In genomic region chr8:83576921-83577320, GRCm38 (mm10) we compare ENCODE assay signal across 11 mouse cellular contexts. TPM values are rescaled to one million over a fixed set of nuclear protein-coding genes. Genes with fewer than 3 reads are reported as not detected.
DNase-seq lines count a peak whose midpoint lies in the region; ATAC-seq and TF ChIP-seq lines count a peak whose summit lies in the region.
"Had no signal": no experiment of that assay in that cellular context is flagged by ENCODE, and none has a peak within 500 bp of the region (broad histone marks: within the 10 kb centered on the region; RNA-seq: fewer than 3 reads in every experiment).

No protein-coding gene starts in this region.

- intact Hi-C loops in gastrocnemius, adult 2 months (cut with DNase I) = no loop called here

- no peak for TF ChIP-seq CTCF in gastrocnemius, adult 2 months (IDR thresholded peaks at IDR 0.05)
- no peak for TF ChIP-seq CTCF in thymus, adult 2 months (IDR thresholded peaks at IDR 0.05; ENCODE audit: borderline replicate concordance, control insufficient read depth, extremely low read depth, insufficient read depth, low read length, poor library complexity)

- no peak overlapping the region for H3K9ac ChIP-seq in midbrain, embryonic 15.5 days
- H3K9ac ChIP-seq in hindbrain, embryonic 13.5 days = peak overlapping the region; percentile 14; the same call in 1 of the 2 replicates
- no peak overlapping the region for H3K9ac ChIP-seq in stomach, embryonic 15.5 days

- no peak for DNase-seq in gastrocnemius, adult 2 months
- no peak for DNase-seq in gastrocnemius, postnatal 25 days
- DNase-seq in midbrain, embryonic 10.5 days (ENCODE audit: low spot score) = peak; percentile 13
- DNase-seq in thymus, adult 2 months = no peak
- DNase-seq in adrenal gland, postnatal 14 days = no peak
- DNase-seq: lung, postnatal 4 days had no signal

- peaks cover 62% of the 10 kb centered on the region for H3K4me1 ChIP-seq in midbrain, embryonic 10.5 days
- H3K4me1 ChIP-seq in midbrain, embryonic 15.5 days = peaks cover 56% of the 10 kb centered on the region
- peaks cover 71% of the 10 kb centered on the region for H3K4me1 ChIP-seq in hindbrain, embryonic 13.5 days (replicated peaks)
- peaks cover 38% of the 10 kb centered on the region for H3K4me1 ChIP-seq in stomach, embryonic 15.5 days
- peaks cover 20% of the 10 kb centered on the region for H3K4me1 ChIP-seq in thymus, adult 2 months (replicated peaks; ENCODE audit: control insufficient read depth, insufficient read depth, low read length)

- no peak for TF ChIP-seq POLR2A in thymus, adult 2 months (IDR thresholded peaks at IDR 0.05; ENCODE audit: control insufficient read depth, extremely low read depth, insufficient read depth, low read length, poor library complexity)

- ATAC-seq in midbrain, embryonic 15.5 days (replicated peaks) = no peak
- ATAC-seq in hindbrain, embryonic 13.5 days (ENCODE audit: low FRiP score) = no peak
- ATAC-seq in stomach, embryonic 15.5 days (ENCODE audit: insufficient read depth, low FRiP score, low read depth) = no peak
- ATAC-seq: CD4-positive, CD25-positive, alpha-beta regulatory T cell, adult 4 months had no signal

- H3K9me3 ChIP-seq in midbrain, embryonic 10.5 days (replicated peaks) = no peaks in the 10 kb centered on the region
- H3K9me3 ChIP-seq in midbrain, embryonic 15.5 days = no peaks in the 10 kb centered on the region
- H3K9me3 ChIP-seq in hindbrain, embryonic 13.5 days = no peaks in the 10 kb centered on the region
- no peaks in the 10 kb centered on the region for H3K9me3 ChIP-seq in stomach, embryonic 15.5 days

- no peaks in the 10 kb centered on the region for H3K27me3 ChIP-seq in midbrain, embryonic 10.5 days (ENCODE audit: low read depth, poor library complexity, severe bottlenecking)
- H3K27me3 ChIP-seq in midbrain, embryonic 15.5 days (replicated peaks) = no peaks in the 10 kb centered on the region
- no peaks in the 10 kb centered on the region for H3K27me3 ChIP-seq in hindbrain, embryonic 13.5 days
- H3K27me3 ChIP-seq in stomach, embryonic 15.5 days (replicated peaks) = no peaks in the 10 kb centered on the region
- no peaks in the 10 kb centered on the region for H3K27me3 ChIP-seq in thymus, adult 2 months (ENCODE audit: control insufficient read depth, insufficient read depth, low read length)

- peaks cover 66% of the 10 kb centered on the region for H3K36me3 ChIP-seq in midbrain, embryonic 10.5 days
- peaks cover 7% of the 10 kb centered on the region; the same call in 1 of the 2 replicates for H3K36me3 ChIP-seq in midbrain, embryonic 15.5 days (replicated peaks)
- H3K36me3 ChIP-seq in hindbrain, embryonic 13.5 days = peaks cover 27% of the 10 kb centered on the region
- H3K36me3 ChIP-seq in stomach, embryonic 15.5 days = peaks cover 15% of the 10 kb centered on the region
- H3K36me3 ChIP-seq in thymus, adult 2 months (ENCODE audit: control insufficient read depth, insufficient read depth, low read length) = peaks cover 2% of the 10 kb centered on the region

- H3K4me3 ChIP-seq in gastrocnemius, adult 2 months = peak overlapping the region; percentile 77
- H3K4me3 ChIP-seq in midbrain, embryonic 10.5 days = no peak overlapping the region
- H3K4me3 ChIP-seq in midbrain, embryonic 15.5 days = no peak overlapping the region
- H3K4me3 ChIP-seq in hindbrain, embryonic 13.5 days = no peak overlapping the region
- no peak overlapping the region for H3K4me3 ChIP-seq in stomach, embryonic 15.5 days (replicated peaks)
- no peak overlapping the region for H3K4me3 ChIP-seq in thymus, adult 2 months (ENCODE audit: control insufficient read depth, insufficient read depth, low read length)

- WGBS in midbrain, embryonic 10.5 days = 73% methylated on average over 4 of the region's 4 CpGs
- 85% methylated on average over 4 of the region's 4 CpGs for WGBS in midbrain, embryonic 15.5 days
- 67% methylated on average over 4 of the region's 4 CpGs for WGBS in hindbrain, embryonic 13.5 days
- 66% methylated on average over 4 of the region's 4 CpGs for WGBS in stomach, embryonic 15.5 days
- WGBS in thymus, adult 2 months = 96% methylated on average over 4 of the region's 4 CpGs

- H3K4me2 ChIP-seq in midbrain, embryonic 15.5 days = no peak overlapping the region
- no peak overlapping the region for H3K4me2 ChIP-seq in hindbrain, embryonic 13.5 days
- no peak overlapping the region for H3K4me2 ChIP-seq in stomach, embryonic 15.5 days

- H3K27ac ChIP-seq in gastrocnemius, adult 2 months = peak overlapping the region; percentile 97
- no peak overlapping the region for H3K27ac ChIP-seq in midbrain, embryonic 10.5 days (replicated peaks)
- no peak overlapping the region for H3K27ac ChIP-seq in midbrain, embryonic 15.5 days
- H3K27ac ChIP-seq in hindbrain, embryonic 13.5 days = peak overlapping the region; percentile 5; the same call in 1 of the 2 replicates
- peak overlapping the region; percentile 16; the same call in 1 of the 2 replicates for H3K27ac ChIP-seq in stomach, embryonic 15.5 days
- H3K27ac ChIP-seq in thymus, adult 2 months (ENCODE audit: control insufficient read depth, insufficient read depth, low read length) = no peak overlapping the region

RNA-seq across cellular contexts. Expression of gene Ndufb7, which starts 10.4 kb away (rescaled TPM):
- 100 to 1,000 TPM; 282 to 397 TPM for total RNA-seq in gastrocnemius, adult 2 months (2021)
- total RNA-seq in gastrocnemius, postnatal 25 days (2021) = 100 to 1,000 TPM; 349 to 360 TPM
- 354 and 369 TPM in 2 replicates for polyA plus RNA-seq in midbrain, embryonic 10.5 days (2016; fragmentation: Nextera tagmentation; extraction: Ambion mirVana)
- polyA plus RNA-seq in midbrain, embryonic 15.5 days (2015; fragmentation: Nextera tagmentation; extraction: Ambion mirVana) = 336 and 348 TPM in 2 replicates
- 375 and 381 TPM in 2 replicates for polyA plus RNA-seq in hindbrain, embryonic 13.5 days (2015; fragmentation: Nextera tagmentation; extraction: Ambion mirVana)
- 330 and 333 TPM in 2 replicates for polyA plus RNA-seq in stomach, embryonic 15.5 days (2015; fragmentation: Nextera tagmentation; extraction: Ambion mirVana)
- polyA plus RNA-seq in thymus, adult 2 months (2012; rRNA removed) = 412 and 498 TPM in 2 replicates
- total RNA-seq in adrenal gland, postnatal 14 days (2021) = 328 TPM in 2 replicates

RNA-seq across cellular contexts. Expression of gene Tecr, which starts 30.9 kb away (rescaled TPM):
- total RNA-seq in gastrocnemius, adult 2 months (2021) = 100 to 1,000 TPM; 416 to 566 TPM
- total RNA-seq in gastrocnemius, postnatal 25 days (2021) = 100 to 1,000 TPM; 313 to 489 TPM
- 740 and 757 TPM in 2 replicates for polyA plus RNA-seq in midbrain, embryonic 10.5 days (2016; fragmentation: Nextera tagmentation; extraction: Ambion mirVana)
- 1,118 and 1,124 TPM in 2 replicates for polyA plus RNA-seq in midbrain, embryonic 15.5 days (2015; fragmentation: Nextera tagmentation; extraction: Ambion mirVana)
- 998 and 1,025 TPM in 2 replicates for polyA plus RNA-seq in hindbrain, embryonic 13.5 days (2015; fragmentation: Nextera tagmentation; extraction: Ambion mirVana)
- 561 and 565 TPM in 2 replicates for polyA plus RNA-seq in stomach, embryonic 15.5 days (2015; fragmentation: Nextera tagmentation; extraction: Ambion mirVana)
- polyA plus RNA-seq in thymus, adult 2 months (2012; rRNA removed) = 577 and 705 TPM in 2 replicates
- 340 and 372 TPM in 2 replicates for total RNA-seq in adrenal gland, postnatal 14 days (2021)

RNA-seq across cellular contexts. Expression of gene Dnajb1, which starts 31.1 kb away (rescaled TPM):
- total RNA-seq in gastrocnemius, adult 2 months (2021) = 10 to 100 TPM in 1 of 2 experiments, 1 to 10 TPM in 1; 3.6 to 11.8 TPM
- total RNA-seq in gastrocnemius, postnatal 25 days (2021) = 1 to 10 TPM; 4.6 to 6.0 TPM
- 73.3 and 85.7 TPM in 2 replicates for polyA plus RNA-seq in midbrain, embryonic 10.5 days (2016; fragmentation: Nextera tagmentation; extraction: Ambion mirVana)
- 65.2 and 65.5 TPM in 2 replicates for polyA plus RNA-seq in midbrain, embryonic 15.5 days (2015; fragmentation: Nextera tagmentation; extraction: Ambion mirVana)
- 54.1 and 54.2 TPM in 2 replicates for polyA plus RNA-seq in hindbrain, embryonic 13.5 days (2015; fragmentation: Nextera tagmentation; extraction: Ambion mirVana)
- 55.1 and 62.6 TPM in 2 replicates for polyA plus RNA-seq in stomach, embryonic 15.5 days (2015; fragmentation: Nextera tagmentation; extraction: Ambion mirVana)
- polyA plus RNA-seq in thymus, adult 2 months (2012; rRNA removed) = 87.1 and 91.0 TPM in 2 replicates
- 28.5 and 38.3 TPM in 2 replicates for total RNA-seq in adrenal gland, postnatal 14 days (2021)

RNA-seq across cellular contexts. Expression of gene Olfr370, which starts 41.3 kb away (rescaled TPM):
- not detected for total RNA-seq in gastrocnemius, adult 2 months (2021)
- total RNA-seq in gastrocnemius, postnatal 25 days (2021) = not detected
- polyA plus RNA-seq in midbrain, embryonic 10.5 days (2016; fragmentation: Nextera tagmentation; extraction: Ambion mirVana) = not detected in 2 replicates
- polyA plus RNA-seq in midbrain, embryonic 15.5 days (2015; fragmentation: Nextera tagmentation; extraction: Ambion mirVana) = not detected in 2 replicates
- polyA plus RNA-seq in hindbrain, embryonic 13.5 days (2015; fragmentation: Nextera tagmentation; extraction: Ambion mirVana) = 0.05 and 0.09 TPM in 2 replicates
- not detected in 2 replicates for polyA plus RNA-seq in stomach, embryonic 15.5 days (2015; fragmentation: Nextera tagmentation; extraction: Ambion mirVana)
- polyA plus RNA-seq in thymus, adult 2 months (2012; rRNA removed) = not detected in 2 replicates
- not detected in 2 replicates for total RNA-seq in adrenal gland, postnatal 14 days (2021)
- polyA plus RNA-seq: urinary bladder, adult 2 months had no signal

Comparison
In these comparisons a context has a peak if more than half of its experiments do, and no peak if none do; other contexts are left out.
1. H3K27ac ChIP-seq: peak in gastrocnemius, adult 2 months (single experiment), hindbrain, embryonic 13.5 days (single experiment) and stomach, embryonic 15.5 days (single experiment); none in midbrain, embryonic 10.5 days (single experiment), midbrain, embryonic 15.5 days (single experiment) and thymus, adult 2 months (single experiment).